Mouse (Mus musculus) stomach, embryonic 16.5 days (tissue): ENCODE measurements at regions not wholly inside any gene's neighbourhood (a gene's known extent, or its start where the extent isn't known, plus 50 kb on each side); places are given as distances from the start of the nearest gene placed in this dataset.

Source experiments
- ATAC-seq: fragments of 200-750 bp; cut with Nextera tagmentation; 2 replicates; pipeline ENCODE4 v1.8.0; 2017; ENCODE audit warnings: moderate number of reproducible peaks, moderate TSS enrichment; ENCODE audit not compliant: insufficient read depth, low FRiP score
- H3K27ac ChIP-seq: fragments of 300-500 bp; sonication (generic); 2 replicates; pipeline ENCODE4 v1.5.1; 2014; ENCODE audit warnings: low read length
- H3K27me3 ChIP-seq: fragments of 300-500 bp; sonication (generic); 2 replicates; pipeline ENCODE4 v1.6.1; 2014; ENCODE audit warnings: low read length, control low read depth, mixed read lengths; ENCODE audit not compliant: control insufficient read depth, insufficient read depth
- H3K36me3 ChIP-seq: fragments of 300-500 bp; sonication (generic); 2 replicates; pipeline ENCODE4 v1.6.1; 2014; ENCODE audit warnings: low read length; ENCODE audit not compliant: control insufficient read depth, insufficient read depth
- H3K4me1 ChIP-seq: fragments of 300-500 bp; sonication (generic); 2 replicates; pipeline ENCODE4 v1.6.1; 2014; ENCODE audit warnings: low read length, control low read depth, mixed read lengths; ENCODE audit not compliant: control insufficient read depth, insufficient read depth
- H3K4me2 ChIP-seq: fragments of 300-500 bp; sonication (generic); 2 replicates; pipeline ENCODE4 v1.6.1; 2014; ENCODE audit warnings: low read depth, low read length, mixed read lengths
- H3K4me3 ChIP-seq: fragments of 300-500 bp; sonication (generic); replicated peaks from 2 replicates; pipeline ENCODE4 v1.5.1; 2014; ENCODE audit warnings: mild to moderate bottlenecking, low read length
- H3K9ac ChIP-seq: fragments of 300-500 bp; sonication (generic); 2 replicates; pipeline ENCODE4 v1.6.1; 2014; ENCODE audit warnings: low read length
- H3K9me3 ChIP-seq: fragments of 300-500 bp; sonication (generic); replicated peaks from 2 replicates; pipeline ENCODE4 v1.6.1; 2016; ENCODE audit warnings: low read length, control low read depth; ENCODE audit not compliant: control insufficient read depth
- WGBS: fragments of 180-500 bp; shearing (Covaris S2); extraction: QIAGEN DNeasy Blood & Tissue Kit; methylation state at CpG from one replicate; pipeline ENCODE4 v1.1.7; 2014; 5-methylcytosine and 5-hydroxymethylcytosine counted together

- H3K9ac ChIP-seq = no peak overlapping the region
- no peak for ATAC-seq
- WGBS = 71% methylated on average over 5 of the region's 5 CpGs
Measured at GRCm38 (mm10) chr15:10830478-10830877, 116.1 kb upstream of the Rai14 start.

GRCm38 (mm10) chr15:10831106-10831505, 116.7 kb upstream of the Rai14 start:
- WGBS = 22% methylated on average over 5 of the region's 5 CpGs
- no peak overlapping the region for H3K4me3 ChIP-seq
- peak; percentile 65; the same call in 1 of the 2 replicates for ATAC-seq
- no peaks in the 10 kb centered on the region for H3K9me3 ChIP-seq
- no peak overlapping the region for H3K9ac ChIP-seq
- H3K27me3 ChIP-seq = no peaks in the 10 kb centered on the region
- peaks cover 7% of the 10 kb centered on the region; the same call in 1 of the 2 replicates for H3K4me1 ChIP-seq
- H3K4me2 ChIP-seq = no peak overlapping the region
- no peak overlapping the region for H3K27ac ChIP-seq
- no peaks in the 10 kb centered on the region for H3K36me3 ChIP-seq

More at GRCm38 (mm10) chr15:10830478-10830877, 116.1 kb upstream of the Rai14 start:
- Histone ChIP-seq H3K27ac (no peak overlapping the region), H3K4me2 (no peak overlapping the region), H3K4me3 (no peak overlapping the region), H3K27me3 (no peaks in the 10 kb centered on the region), H3K4me1 (peaks cover 7% of the 10 kb centered on the region; the same call in 1 of the 2 replicates), H3K36me3 (no peaks in the 10 kb centered on the region), H3K9me3 (no peaks in the 10 kb centered on the region)

GRCm38 (mm10) chr15:10832331-10832730, 117.9 kb upstream of the Rai14 start:
- no peaks in the 10 kb centered on the region for H3K27me3 ChIP-seq
- no peak overlapping the region for H3K9ac ChIP-seq
- H3K27ac ChIP-seq = no peak overlapping the region
- H3K9me3 ChIP-seq = no peaks in the 10 kb centered on the region
- H3K4me2 ChIP-seq = no peak overlapping the region
- 53% methylated on average over 1 of the region's 1 CpGs for WGBS
- H3K36me3 ChIP-seq = no peaks in the 10 kb centered on the region
- H3K4me1 ChIP-seq = peaks cover 7% of the 10 kb centered on the region; the same call in 1 of the 2 replicates
- no peak overlapping the region for H3K4me3 ChIP-seq
- ATAC-seq = no peak

GRCm38 (mm10) chr15:10833866-10834571, 118.1 kb upstream of the C1qtnf3 start:
- Histone ChIP-seq H3K27ac (peak overlapping the region; percentile 52), H3K4me1 (peaks cover 7% of the 10 kb centered on the region; the same call in 1 of the 2 replicates), H3K4me3 (no peak overlapping the region), H3K9ac (no peak overlapping the region; the same call in 1 of the 2 replicates), H3K36me3 (no peaks in the 10 kb centered on the region), H3K9me3 (no peaks in the 10 kb centered on the region), H3K4me2 (no peak overlapping the region), H3K27me3 (no peaks in the 10 kb centered on the region)
- WGBS = 66% methylated on average over 7 of the region's 7 CpGs
- peak; percentile 56; the same call in 1 of the 2 replicates for ATAC-seq

- peak; percentile 51; the same call in 1 of the 2 replicates for ATAC-seq
- H3K4me1 ChIP-seq = peaks cover 7% of the 10 kb centered on the region; the same call in 1 of the 2 replicates
- H3K27me3 ChIP-seq = no peaks in the 10 kb centered on the region
- H3K27ac ChIP-seq = no peak overlapping the region
- no peak overlapping the region for H3K9ac ChIP-seq
- no peaks in the 10 kb centered on the region for H3K9me3 ChIP-seq
- WGBS = 68% methylated on average over 1 of the region's 1 CpGs
- H3K4me2 ChIP-seq = no peak overlapping the region
- no peak overlapping the region for H3K4me3 ChIP-seq
- H3K36me3 ChIP-seq = no peaks in the 10 kb centered on the region
Measured at GRCm38 (mm10) chr15:10838584-10839288, 113.4 kb upstream of the C1qtnf3 start.

- H3K4me3 ChIP-seq = no peak overlapping the region
- no peak overlapping the region for H3K4me2 ChIP-seq
- H3K36me3 ChIP-seq = no peaks in the 10 kb centered on the region
- no peaks in the 10 kb centered on the region for H3K4me1 ChIP-seq
- no peaks in the 10 kb centered on the region for H3K9me3 ChIP-seq
- no peak overlapping the region for H3K9ac ChIP-seq
- H3K27ac ChIP-seq = no peak overlapping the region
- peak; percentile 52; the same call in 1 of the 2 replicates for ATAC-seq
- 49% methylated on average over 4 of the region's 4 CpGs for WGBS
- H3K27me3 ChIP-seq = no peaks in the 10 kb centered on the region
Measured at GRCm38 (mm10) chr15:10840621-10841034, 111.5 kb upstream of the C1qtnf3 start.

GRCm38 (mm10) chr15:10843060-10843695, 109.0 kb upstream of the C1qtnf3 start:
- Histone ChIP-seq H3K36me3 (no peaks in the 10 kb centered on the region), H3K9ac (no peak overlapping the region), H3K27me3 (no peaks in the 10 kb centered on the region), H3K4me3 (no peak overlapping the region), H3K4me2 (no peak overlapping the region), H3K27ac (no peak overlapping the region), H3K9me3 (no peaks in the 10 kb centered on the region), H3K4me1 (no peaks in the 10 kb centered on the region)
- WGBS = 28% methylated on average over 3 of the region's 3 CpGs
- ATAC-seq = 0 out of 2 replicates have a peak, but pooled peaks have one; percentile 31

GRCm38 (mm10) chr15:10846722-10847121, 105.4 kb upstream of the C1qtnf3 start:
- H3K4me1 ChIP-seq = no peaks in the 10 kb centered on the region
- H3K36me3 ChIP-seq = no peaks in the 10 kb centered on the region
- H3K27me3 ChIP-seq = no peaks in the 10 kb centered on the region
- H3K4me2 ChIP-seq = no peak overlapping the region
- no peaks in the 10 kb centered on the region for H3K9me3 ChIP-seq
- H3K4me3 ChIP-seq = no peak overlapping the region
- H3K27ac ChIP-seq = no peak overlapping the region
- 95% methylated on average over 4 of the region's 4 CpGs for WGBS
- no peak overlapping the region for H3K9ac ChIP-seq
- ATAC-seq = no peak
